Mouse (Mus musculus): ENCODE data around the gene Mapkapk3. TPM values are rescaled to one million over a fixed set of nuclear protein-coding genes. Genes with fewer than 3 reads are reported as not detected.

Mapkapk3 gene
- total RNA-seq, 2 experiments from 2014 or later = 1.7 to 1.8 TPM

DNA sequence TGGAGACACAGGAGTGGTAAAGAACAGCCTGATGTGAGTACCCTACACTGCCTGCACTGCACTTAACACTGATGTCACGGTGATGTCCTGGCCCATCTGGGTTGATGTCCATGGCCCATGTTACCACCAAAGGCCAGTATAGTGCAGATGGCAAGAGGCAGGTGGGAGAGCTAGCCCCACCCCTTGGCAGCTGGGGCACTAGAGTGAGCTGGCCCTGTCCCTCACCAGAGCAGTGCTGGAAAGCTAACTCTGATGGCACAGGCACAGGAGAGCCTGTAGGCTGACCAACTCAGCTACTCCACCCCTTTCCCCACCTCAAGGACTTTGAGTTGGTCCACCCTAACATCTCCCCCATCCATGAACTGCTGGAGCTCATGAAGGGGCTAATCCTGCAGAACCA, 65.1 kb downstream of the Mapkapk3 start:
- DNase-seq (ENCODE audit: low spot score in 2 of 2) = no peak

Small RNA genes within 50 kb of the gene (microRNA-seq; reads per million reads assigned to microRNA genes)
- gene Gm22238 = 0 reads per million in 2 experiments

Other genes starting within 250 kb of the Mapkapk3 start
- 100 to 1,000 TPM in 1 of 2 experiments, 10 to 100 TPM in 1; 87.6 to 114 TPM for gene Dock3, start 58.0 kb downstream of the Mapkapk3 start, total RNA-seq (2021)
- 10 to 100 TPM in 1 of 2 experiments, 1 to 10 TPM in 1; 5.9 to 10.0 TPM for gene Cish, start 6.1 kb upstream of the Mapkapk3 start, total RNA-seq (2021)
- 10 to 100 TPM; 14.6 to 19.9 TPM for gene Hemk1, start 48.5 kb upstream of the Mapkapk3 start, total RNA-seq (2021)
- 1 to 10 TPM; 2.5 to 3.2 TPM for gene 6430571L13Rik, start 50.7 kb upstream of the Mapkapk3 start, total RNA-seq (2021)
- 10 to 100 TPM; 21.4 to 27.2 TPM for gene Cacna2d2, start 109.7 kb upstream of the Mapkapk3 start, total RNA-seq (2021)
- 10 to 100 TPM; 33.2 to 33.3 TPM for gene Tmem115, start 244.1 kb upstream of the Mapkapk3 start, total RNA-seq (2021)